Mouse (Mus musculus) layer of hippocampus, adult 8-10 months (tissue): ENCODE results near the gene Klf7. TPM values are rescaled to one million over a fixed set of nuclear protein-coding genes. Genes with fewer than 3 reads are reported as not detected.

Experiments used
- DNase-seq, 2 experiments: peaks; one replicate each; pipeline ENCODE4 v3.0.0; 2022; ENCODE audit warnings: low spot score in 2 of 2
- total RNA-seq, 4 experiments: library from RNA; stranded (reverse); gene quantifications; 2 replicates each; pipeline ENCODE4 v1.2.4; 2022

Klf7 gene
- total RNA-seq, 4 experiments from 2014 or later: 28.0 to 43.8 (median 32.3) TPM

DNA sequence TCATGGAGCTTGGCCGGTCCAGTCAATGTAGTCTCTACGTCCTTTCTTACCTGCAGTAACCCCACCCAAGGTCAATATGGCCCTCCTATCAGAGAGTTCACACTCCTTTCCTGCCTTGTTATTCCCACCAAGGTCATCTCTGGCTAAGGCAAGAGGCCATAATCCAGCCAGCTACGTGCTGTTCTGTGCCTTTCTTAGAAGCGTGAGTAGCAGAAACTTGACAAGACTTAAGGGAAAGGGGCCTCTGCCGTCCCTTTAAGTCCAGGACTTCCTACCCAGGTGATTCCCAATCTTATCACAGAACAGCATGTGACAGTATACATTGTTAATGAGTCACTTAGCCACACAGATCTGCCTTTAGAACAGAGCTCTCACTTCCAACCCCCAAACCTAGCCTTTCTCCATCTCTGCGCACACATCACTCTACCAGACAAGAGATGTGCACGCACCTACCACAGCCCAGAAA, 16.9 kb downstream of the Klf7 start:
- no peak for DNase-seq

- DNase-seq: no peak
Observed at GRCm38 (mm10) chr1:64104665-64105064, 17.4 kb downstream of the Klf7 start.

- DNase-seq: no peak
Observed at GRCm38 (mm10) chr1:64101331-64101730, 20.8 kb downstream of the Klf7 start.

GRCm38 (mm10) chr1:64098800-64099199, 23.3 kb downstream of the Klf7 start:
- no peak for DNase-seq

DNA sequence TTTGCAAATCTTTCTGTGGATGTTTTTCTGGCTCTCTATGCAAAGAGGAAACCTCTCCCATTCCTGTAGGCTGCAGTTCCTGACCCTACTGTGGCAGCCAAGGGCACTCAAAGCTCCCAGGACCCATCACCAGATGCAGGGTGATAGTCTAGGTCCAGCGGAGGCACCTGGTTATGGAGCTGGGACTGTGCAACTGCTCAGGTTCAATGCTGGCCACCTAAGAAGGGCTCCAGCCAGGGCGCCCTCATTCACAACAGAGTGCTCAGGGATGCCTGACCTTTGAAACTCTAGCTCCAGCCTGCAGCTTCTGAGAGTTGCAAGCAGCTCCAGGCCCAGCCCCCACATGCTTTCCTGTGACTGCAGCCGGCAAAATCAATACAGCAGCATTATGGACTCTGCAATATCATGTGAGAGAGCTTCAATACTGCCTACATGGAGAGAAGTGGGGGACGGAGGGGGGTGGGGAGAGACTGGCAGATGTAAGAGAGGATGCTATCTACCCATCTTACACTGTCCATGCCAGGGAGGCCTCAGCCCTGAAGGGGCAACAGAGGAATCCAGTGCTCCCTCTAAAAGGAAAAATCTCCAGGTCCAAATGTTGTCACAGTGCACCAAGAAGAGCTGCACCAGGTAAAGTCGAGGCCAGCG, 24.3 kb downstream of the Klf7 start:
- no peak for DNase-seq

- no peak for DNase-seq
Observed at GRCm38 (mm10) chr1:64093018-64093417, 29.1 kb downstream of the Klf7 start.

- no peak for DNase-seq
Observed at GRCm38 (mm10) chr1:64091591-64091990, 30.5 kb downstream of the Klf7 start.

DNA sequence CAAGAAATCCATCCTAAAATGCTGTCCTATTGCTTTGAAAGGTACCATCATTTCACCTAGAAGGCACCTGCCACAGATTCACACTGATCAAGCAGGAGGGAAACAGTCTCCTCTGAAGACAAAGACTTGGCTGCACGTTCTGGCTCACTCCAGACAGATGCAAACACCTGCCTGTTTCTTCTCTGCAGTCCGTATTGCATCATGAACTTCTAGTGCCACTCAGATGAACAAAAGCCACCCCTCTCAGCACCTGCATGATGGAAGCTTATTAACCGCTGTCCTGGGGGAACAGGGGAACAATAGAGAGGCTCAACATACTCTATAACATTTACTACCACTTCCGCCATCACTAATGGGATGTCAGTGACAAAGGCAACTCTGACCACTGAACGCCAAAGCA, 31.5 kb downstream of the Klf7 start:
- DNase-seq: no peak

GRCm38 (mm10) chr1:64089691-64090090, 32.4 kb downstream of the Klf7 start:
- DNase-seq: no peak

DNA sequence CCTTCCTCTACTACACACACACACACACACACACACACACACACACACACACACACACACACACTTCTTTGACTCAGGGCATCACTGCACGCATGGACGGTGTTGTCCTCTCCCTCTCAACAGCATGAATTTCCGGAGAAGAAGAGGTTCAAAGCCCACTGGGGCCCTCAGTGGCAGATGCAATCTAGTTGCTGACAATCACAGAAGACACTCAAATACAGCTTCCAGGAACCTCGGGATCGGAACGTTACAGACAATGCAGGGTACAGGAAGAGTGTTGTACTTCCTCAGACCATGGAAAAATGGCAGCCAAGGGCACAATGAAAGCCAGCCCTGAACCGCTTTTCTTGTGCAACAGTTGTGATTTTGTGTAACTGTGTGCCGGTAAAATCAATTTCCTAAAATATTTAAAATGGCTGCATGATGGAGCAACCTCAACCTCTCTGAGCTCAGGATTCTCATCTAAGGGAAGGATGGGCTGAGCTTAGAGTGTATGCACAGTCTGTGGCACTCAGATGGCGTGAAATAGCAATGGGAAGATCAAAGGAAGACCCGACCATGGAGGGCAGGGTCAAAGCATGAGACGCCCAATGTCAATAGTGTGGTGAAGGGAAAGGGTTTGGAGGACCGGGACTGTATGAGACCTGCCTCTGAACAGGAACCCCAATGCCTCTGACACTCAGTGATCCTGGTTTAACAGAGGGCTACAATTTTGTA, 33.3 kb downstream of the Klf7 start:
- no peak for DNase-seq

DNA sequence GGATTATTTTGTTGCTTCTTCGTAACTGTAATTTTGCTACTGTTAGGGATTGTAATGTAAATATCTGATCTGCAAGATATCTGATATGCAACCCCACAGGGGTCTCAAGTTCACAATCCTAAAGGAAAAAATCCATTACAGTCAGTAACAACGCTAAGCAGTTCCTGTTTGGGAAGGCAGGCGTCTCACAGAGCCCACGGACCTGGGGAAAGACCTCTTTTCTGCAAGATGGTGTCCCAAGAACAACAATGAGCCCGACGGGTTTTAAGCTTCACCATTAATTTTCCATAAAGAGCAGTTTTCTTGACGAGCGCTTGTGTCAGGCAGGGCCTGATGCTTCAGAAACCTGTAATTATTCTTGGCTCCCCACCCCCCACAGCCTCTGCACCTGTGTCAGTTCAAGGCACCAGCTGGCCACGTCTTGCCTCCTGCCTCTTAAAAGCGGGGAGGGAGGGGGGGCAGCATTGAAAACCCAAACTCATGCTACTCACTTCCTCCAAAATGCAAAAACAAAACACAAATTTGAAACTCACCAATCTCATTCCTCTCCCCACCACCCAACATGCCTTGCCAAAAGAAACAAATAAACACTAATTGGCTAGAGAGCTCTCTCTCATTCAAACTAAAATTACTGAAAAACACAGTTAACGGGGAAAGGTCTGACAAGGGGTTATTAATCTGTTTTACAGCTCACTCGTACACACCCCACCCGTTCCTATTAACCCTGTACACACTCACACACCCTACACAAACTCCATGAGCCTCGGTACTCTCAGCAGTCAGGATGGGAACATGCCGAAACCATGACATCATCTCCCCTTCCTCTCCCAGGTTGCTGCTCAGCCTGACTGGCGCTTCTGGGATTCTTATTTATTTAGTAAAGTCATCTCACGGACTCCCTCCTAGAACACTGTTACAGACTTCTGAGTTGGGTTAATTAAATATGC, 34.2 kb downstream of the Klf7 start:
- DNase-seq: no peak

GRCm38 (mm10) chr1:64085875-64086274, 36.2 kb downstream of the Klf7 start:
- no peak for DNase-seq

GRCm38 (mm10) chr1:64085361-64085760, 36.7 kb downstream of the Klf7 start:
- DNase-seq: no peak

DNA sequence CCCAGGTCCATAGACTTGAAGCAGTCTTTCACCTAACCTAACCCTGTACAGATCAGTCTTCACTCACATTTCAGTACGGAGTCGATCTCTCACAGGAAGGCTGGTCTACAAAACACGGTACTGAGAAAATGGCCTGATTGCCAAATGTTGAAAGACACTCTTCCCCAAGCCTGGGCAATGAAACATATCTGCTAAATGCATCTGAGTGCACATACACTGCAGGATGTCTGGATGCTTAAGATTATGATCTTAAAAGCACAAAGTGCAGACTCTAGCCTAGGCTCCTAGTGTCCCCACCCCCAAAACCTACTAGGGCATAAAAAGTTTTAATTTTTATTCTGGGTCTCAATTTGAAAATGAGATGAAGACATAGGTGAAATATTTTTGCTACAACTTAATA, 37.4 kb downstream of the Klf7 start:
- DNase-seq: no peak

DNA sequence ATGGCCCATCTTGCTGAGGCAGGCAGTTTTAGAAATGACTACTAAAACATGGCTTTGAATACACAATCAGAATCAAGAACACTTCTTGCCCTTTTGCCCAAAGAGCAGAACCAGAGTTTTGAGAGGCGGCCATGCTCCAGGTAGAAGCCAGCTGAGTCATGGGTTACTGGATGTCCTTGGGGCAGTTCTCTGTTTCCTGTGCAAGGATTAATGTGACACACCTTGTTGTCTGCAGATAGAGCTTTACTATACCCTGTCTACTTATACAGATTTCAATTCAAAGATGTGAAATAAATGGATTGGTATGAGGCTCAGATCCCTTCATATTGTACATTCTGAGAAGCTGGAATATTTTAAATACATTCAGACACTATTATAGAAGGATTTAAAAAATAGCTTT, 40.3 kb downstream of the Klf7 start:
- DNase-seq: no peak

DNA sequence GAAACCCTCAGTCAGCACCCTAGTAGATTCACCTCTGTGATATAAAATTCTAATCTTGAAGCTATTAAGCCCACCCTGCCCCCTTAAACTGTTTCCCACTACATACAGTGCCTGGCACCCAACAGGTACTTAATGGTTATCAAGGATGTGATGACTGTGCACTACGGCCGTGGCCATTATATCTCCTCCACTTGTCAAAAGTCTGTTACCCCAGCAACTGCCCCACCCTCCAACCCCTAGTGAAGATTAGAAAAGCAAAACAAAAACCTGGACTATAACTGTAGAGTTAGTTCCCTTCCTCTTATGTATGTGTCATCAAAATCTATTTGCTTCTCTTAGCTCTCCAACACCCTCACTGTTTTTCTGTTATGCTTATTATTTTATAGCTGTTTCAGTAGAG, 40.9 kb downstream of the Klf7 start:
- no peak for DNase-seq

DNA sequence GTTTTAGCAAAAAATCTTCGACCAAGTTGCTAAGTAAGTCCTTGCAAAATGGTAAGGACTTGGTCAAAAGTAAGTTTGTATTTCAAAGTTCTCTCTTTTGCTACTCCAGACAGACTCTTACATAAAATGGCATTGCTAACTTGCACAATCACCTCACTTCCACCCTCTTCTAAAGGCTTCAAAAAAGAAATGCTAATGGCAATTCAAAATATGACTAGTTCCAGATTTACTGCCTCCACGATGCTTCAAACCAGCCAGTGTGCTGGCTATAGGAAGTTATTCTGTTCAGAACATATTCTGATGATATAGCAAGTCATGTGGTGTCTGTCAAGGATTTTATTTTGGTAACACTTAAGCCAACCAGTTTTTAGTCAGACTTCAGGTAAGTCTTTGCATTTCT, 41.8 kb downstream of the Klf7 start:
- DNase-seq: no peak

DNA sequence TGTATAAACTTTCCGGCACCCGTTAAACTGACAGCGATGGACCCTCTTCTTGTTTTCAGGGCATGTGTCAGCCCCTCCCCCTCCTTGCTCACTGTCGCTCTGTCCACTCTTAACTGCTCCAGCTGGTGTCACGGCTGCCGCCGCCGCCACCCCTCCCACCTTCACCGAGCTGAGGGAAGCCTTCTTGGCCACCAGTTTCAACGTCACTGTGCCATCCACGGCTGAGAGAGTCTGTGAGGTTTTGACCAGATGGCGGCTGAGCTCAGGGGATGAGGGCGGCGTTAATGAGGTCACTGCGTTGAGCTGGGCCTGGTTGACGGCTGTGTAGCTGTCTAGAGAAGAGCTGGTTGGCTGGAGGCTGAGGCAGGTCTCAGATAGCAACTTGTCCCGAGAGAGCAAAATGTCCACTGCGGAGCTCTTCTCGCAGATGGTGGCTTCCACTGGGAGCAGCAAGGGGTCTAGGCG, 43.3 kb downstream of the Klf7 start:
- DNase-seq: no peak

GRCm38 (mm10) chr1:64078011-64078746, 43.9 kb downstream of the Klf7 start:
- DNase-seq: no peak

DNA sequence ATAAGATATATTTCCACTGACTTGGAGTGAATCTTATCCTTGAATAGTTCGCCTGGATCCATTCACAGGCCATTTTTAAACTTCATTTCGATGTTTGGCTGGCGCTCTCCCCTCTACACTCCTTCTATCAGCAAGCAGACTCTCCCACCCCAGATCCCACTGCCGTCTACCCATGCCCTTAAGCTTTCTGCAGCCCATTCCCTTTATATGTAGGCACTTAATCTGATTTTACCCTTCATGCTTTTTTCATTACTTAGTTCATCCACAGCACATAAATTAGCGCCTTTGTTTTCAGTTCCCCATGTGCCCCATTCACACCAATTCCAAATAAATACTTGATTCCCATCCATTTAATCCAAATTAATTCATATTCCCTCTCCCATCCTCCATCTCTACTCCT, 48.0 kb downstream of the Klf7 start:
- DNase-seq: no peak

DNA sequence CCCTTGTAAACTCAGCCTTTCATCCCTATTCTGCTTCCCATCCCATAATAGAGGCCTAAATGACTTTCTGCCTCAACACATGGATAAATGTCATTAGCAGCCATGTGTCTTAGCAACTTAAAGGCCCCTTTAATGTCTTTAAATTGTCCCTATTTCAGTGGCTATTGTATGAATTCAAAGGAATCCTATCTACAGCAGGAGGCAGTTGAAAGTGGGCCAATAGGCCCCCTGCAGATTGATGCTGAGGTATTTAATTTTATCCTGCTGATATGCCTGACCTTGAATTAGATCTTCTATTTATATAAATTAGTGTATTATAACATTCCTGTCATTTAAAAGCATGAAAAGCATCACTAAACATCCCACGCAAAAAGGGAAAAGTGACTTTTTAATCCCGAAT, 51.1 kb downstream of the Klf7 start:
- no peak for DNase-seq
